Mouse (Mus musculus) testis, adult 2 months (tissue): Measurements from ENCODE around the gene Tpk1. TPM values are rescaled to one million over a fixed set of nuclear protein-coding genes. Genes with fewer than 3 reads are reported as not detected.

ENCODE experiments used
- H3K27ac ChIP-seq: fragments of 200-500 bp; 2 replicates; pipeline ENCODE4 v1.5.1; 2012; ENCODE audit warnings: low read depth, low read length; ENCODE audit not compliant: control insufficient read depth, insufficient read depth
- H3K27me3 ChIP-seq: fragments of 200-500 bp; 2 replicates; pipeline ENCODE4 v1.6.1; 2012; ENCODE audit warnings: mild to moderate bottlenecking, low read length, moderate library complexity; ENCODE audit not compliant: control insufficient read depth, insufficient read depth
- H3K36me3 ChIP-seq: fragments of 200-500 bp; 2 replicates; pipeline ENCODE4 v1.6.1; 2012; ENCODE audit warnings: mild to moderate bottlenecking, low read length; ENCODE audit not compliant: control insufficient read depth, insufficient read depth
- H3K4me1 ChIP-seq: fragments of 200-500 bp; 2 replicates; pipeline ENCODE4 v1.6.1; 2012; ENCODE audit warnings: low read length; ENCODE audit not compliant: control insufficient read depth, insufficient read depth
- H3K4me3 ChIP-seq: fragments of 200-500 bp; 2 replicates; pipeline ENCODE4 v1.5.1; 2012; ENCODE audit warnings: low read depth, mild to moderate bottlenecking, low read length, moderate library complexity, mixed read lengths; ENCODE audit not compliant: control insufficient read depth
- CTCF ChIP-seq: fragments of 200-500 bp; IDR thresholded peaks from 2 replicates; pipeline ENCODE4 v1.5.1; 2012; ENCODE audit warnings: low read depth, mild to moderate bottlenecking, inconsistent platforms, low read length, moderate library complexity; ENCODE audit not compliant: control insufficient read depth, insufficient read depth, insufficient replicate concordance
- POLR2A ChIP-seq: fragments of 200-500 bp; IDR thresholded peaks from 2 replicates; pipeline ENCODE4 v1.6.1; 2012; ENCODE audit warnings: low read depth, mild to moderate bottlenecking, inconsistent platforms, low read length, moderate library complexity; ENCODE audit not compliant: control insufficient read depth
- polyA plus RNA-seq: library from polyadenylated mRNA; depleted of rRNA; stranded (reverse); fragments of >200 nt; gene quantifications from 2 replicates; pipeline ENCODE4 v1.2.3, GENCODE M21; 2012

Tpk1 gene
- polyA plus RNA-seq, 1 experiment, result 1.7 TPM

DNA sequence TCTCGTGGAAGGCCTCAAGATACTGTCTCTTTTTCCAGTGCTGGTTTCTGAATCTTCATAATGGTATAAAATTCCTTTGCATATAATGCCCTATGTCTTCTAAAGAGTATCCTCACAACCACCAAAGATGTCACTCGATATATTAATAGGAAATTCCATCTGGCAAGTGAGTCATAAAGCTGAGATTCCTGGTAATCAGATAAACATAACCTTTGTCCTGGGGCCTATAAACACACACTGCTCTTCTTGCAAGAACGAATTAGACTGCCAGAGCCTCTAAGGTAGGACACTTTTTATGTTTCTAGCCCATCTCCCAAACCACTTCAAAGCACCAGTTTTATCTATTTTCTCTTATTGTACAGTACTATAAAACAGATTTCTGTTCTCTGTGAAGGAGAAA lies 185.4 kb downstream of the Tpk1 start:
- TF ChIP-seq POLR2A (no peak), CTCF (no peak)
- no peak overlapping the region for H3K4me3 ChIP-seq
- no peaks in the 10 kb centered on the region for H3K4me1 ChIP-seq
- H3K27me3 ChIP-seq, result no peaks in the 10 kb centered on the region
- H3K27ac ChIP-seq, result no peak overlapping the region
- no peaks in the 10 kb centered on the region for H3K36me3 ChIP-seq

DNA sequence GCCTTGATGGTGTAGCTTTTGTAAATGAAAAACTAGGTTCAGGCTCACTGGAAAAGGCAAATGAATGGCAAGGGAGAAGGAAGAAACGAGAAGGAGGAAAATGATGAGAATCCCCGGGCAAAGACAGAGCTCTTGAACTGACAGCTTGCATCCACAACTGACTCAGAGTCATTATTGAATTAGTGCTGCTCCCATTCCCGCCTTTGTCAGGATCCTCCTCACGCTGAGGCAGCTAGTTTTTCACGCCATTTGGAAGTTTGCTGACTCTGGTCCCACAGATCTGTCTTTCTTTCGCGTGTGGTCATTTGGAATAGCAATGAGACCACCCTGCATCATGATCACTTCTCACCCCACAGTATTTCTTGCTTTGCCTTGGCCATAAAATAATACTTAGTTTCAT lies 187.3 kb downstream of the Tpk1 start:
- Histone ChIP-seq H3K27ac (no peak overlapping the region), H3K4me3 (no peak overlapping the region), H3K4me1 (no peaks in the 10 kb centered on the region), H3K27me3 (no peaks in the 10 kb centered on the region), H3K36me3 (no peaks in the 10 kb centered on the region)
- TF ChIP-seq POLR2A, result no peak
- TF ChIP-seq CTCF, result no peak

DNA sequence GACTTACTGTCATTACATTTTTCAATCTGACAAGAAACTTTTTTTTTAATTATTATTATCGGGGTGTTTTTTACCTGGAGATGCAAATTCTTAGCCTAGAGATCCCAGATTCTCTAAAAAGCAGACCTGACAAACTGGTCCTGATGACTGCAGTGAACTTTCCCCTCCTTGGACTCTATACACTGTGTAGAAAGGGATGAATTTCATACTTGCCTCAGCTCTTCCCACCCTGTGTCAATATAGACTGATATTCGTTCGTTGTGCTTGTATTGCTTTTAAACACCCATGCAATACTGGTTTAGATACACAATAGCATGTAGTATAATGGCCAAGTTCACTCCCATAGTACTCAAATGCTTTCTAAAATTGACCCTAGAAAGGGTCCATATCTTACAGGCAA lies 189.7 kb downstream of the Tpk1 start:
- H3K4me3 ChIP-seq, result no peak overlapping the region
- no peak overlapping the region for H3K27ac ChIP-seq
- no peaks in the 10 kb centered on the region for H3K27me3 ChIP-seq
- no peaks in the 10 kb centered on the region for H3K4me1 ChIP-seq
- no peak for TF ChIP-seq POLR2A
- no peak for TF ChIP-seq CTCF
- no peaks in the 10 kb centered on the region for H3K36me3 ChIP-seq

DNA sequence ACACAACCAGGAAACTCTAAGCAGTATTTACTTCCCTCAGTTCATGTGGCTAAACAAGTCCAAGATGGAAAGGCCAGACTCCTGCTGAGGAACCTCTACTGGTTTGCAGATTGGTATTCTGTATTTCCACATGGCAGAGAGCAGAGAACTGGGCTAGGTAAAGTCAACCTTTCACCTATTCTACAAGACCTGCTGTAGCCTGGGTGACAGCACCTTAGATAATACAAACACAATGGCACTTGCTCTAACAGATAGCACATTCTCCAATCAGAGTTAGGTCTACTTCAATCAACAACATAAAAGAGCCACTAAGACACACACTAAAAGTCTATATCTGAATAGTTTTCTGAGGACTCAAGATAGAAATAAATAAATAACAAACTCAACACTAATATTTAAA lies 190.2 kb downstream of the Tpk1 start:
- Histone ChIP-seq H3K4me1 (no peaks in the 10 kb centered on the region), H3K27me3 (no peaks in the 10 kb centered on the region), H3K36me3 (no peaks in the 10 kb centered on the region), H3K27ac (no peak overlapping the region), H3K4me3 (no peak overlapping the region)
- TF ChIP-seq POLR2A (no peak), CTCF (no peak)

DNA sequence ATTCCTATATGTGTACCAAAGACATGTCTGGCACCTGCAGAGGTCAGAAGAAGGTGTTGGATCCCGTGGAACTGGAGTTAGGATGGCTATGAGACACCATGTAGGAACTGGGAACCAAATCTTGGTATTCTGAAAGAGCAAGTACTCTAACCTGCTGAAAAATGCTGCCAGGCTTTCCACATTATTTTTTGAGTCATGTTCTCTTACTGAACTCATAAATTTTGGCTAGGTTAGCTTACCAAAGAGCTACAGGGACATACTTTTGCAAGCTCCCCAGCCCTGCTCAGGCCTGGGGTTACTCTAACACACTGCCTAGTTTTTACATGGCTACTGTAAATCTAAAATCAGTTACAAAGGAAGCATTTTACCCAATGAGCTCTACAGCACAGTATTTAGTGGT lies 194.5 kb downstream of the Tpk1 start:
- H3K36me3 ChIP-seq, result no peaks in the 10 kb centered on the region
- no peaks in the 10 kb centered on the region for H3K27me3 ChIP-seq
- H3K4me1 ChIP-seq, result no peaks in the 10 kb centered on the region
- H3K4me3 ChIP-seq, result no peak overlapping the region
- TF ChIP-seq POLR2A, result no peak
- no peak for TF ChIP-seq CTCF
- no peak overlapping the region for H3K27ac ChIP-seq

DNA sequence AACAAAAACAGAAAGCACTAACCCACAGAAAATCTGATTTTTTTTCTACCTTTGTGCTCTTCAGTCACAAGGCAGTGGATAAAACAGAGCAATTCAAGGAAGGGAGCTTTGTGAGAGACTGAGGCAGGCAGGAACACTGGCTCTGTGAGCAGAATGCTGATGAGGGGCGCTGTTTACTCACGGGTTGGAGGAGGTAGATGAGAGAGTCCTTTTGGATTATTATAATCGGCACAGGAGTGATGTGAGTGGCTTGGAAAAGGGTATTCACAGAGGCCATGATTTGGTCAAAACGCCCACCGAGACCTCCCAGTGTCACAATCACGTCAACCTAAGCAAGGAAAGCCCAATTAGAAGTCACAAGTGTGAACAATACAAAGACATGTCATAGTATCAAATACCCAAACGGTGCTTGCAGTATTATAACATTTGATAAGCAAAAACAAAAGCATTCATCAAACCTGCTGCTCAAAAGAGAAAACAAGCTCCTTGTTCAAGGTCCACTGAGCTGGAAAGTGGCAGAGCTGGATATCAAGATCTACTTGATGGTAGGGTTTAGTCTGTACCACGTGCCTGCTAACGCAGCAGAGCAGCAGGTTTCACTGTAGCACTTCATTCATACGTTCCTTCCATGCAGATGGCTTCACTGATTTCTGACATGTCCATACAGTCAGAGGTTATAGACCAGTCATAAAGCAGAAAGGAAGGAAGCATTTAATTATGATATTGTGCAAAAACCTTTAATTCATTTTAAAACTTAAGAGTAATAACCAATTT lies 197.1 kb downstream of the Tpk1 start:
- H3K27ac ChIP-seq, result no peak overlapping the region
- H3K27me3 ChIP-seq, result no peaks in the 10 kb centered on the region
- no peak overlapping the region for H3K4me3 ChIP-seq
- TF ChIP-seq POLR2A, result no peak
- TF ChIP-seq CTCF, result no peak
- no peaks in the 10 kb centered on the region for H3K4me1 ChIP-seq
- H3K36me3 ChIP-seq, result no peaks in the 10 kb centered on the region

DNA sequence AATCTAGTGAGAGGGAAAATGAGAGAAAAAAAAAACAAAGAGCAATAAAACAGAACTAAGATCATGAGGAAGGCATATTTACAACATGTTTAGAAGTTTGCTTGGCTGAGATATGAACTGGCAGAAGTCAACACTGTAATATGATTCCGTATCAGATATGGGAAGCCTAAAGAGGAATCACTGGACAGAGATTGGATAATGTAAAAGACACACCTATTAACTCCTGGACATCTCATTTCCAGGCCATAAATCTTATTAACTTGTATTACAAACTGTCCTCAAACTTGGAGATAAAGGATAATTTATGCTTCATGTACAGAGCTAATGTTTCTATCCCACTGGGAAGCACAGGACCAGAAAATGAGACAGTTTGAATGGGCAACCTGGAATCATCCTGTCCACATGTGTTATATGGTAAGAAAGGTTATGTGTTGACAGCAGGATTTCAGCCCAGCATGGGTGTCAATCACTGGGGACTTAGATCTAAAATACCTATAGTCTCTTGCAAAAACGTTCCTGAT lies 203.2 kb downstream of the Tpk1 start:
- Histone ChIP-seq H3K27me3 (no peaks in the 10 kb centered on the region), H3K4me3 (no peak overlapping the region)

More for the DNA sequence above, 203.2 kb downstream of the Tpk1 start:
- Histone ChIP-seq H3K4me1 (no peaks in the 10 kb centered on the region), H3K27ac (no peak overlapping the region), H3K36me3 (no peaks in the 10 kb centered on the region)
- TF ChIP-seq CTCF (no peak), POLR2A (no peak)
